Mouse (Mus musculus): ENCODE measurements around the gene Tmem51. TPM values are rescaled to one million over a fixed set of nuclear protein-coding genes. Genes with fewer than 3 reads are reported as not detected.

The Tmem51 gene
- polyA plus RNA-seq, 1 experiment from 2014 or later, result 10.1 TPM

GRCm38 (mm10) chr4:142113306-142113705, 29.2 kb upstream of the Tmem51 start:
- no peaks in the 10 kb centered on the region for H3K4me1 ChIP-seq (ENCODE audit: control insufficient read depth, insufficient read depth, low read length)
- no peaks in the 10 kb centered on the region for H3K36me3 ChIP-seq (replicated peaks; ENCODE audit: control insufficient read depth, insufficient read depth, low read depth, low read length)
- ATAC-seq (replicated peaks; ENCODE audit: insufficient number of reproducible peaks, low FRiP score, low TSS enrichment, low read depth) (0 out of 2 replicates have a peak, but pooled peaks have one; percentile 37), DNase-seq (ENCODE audit: low spot score) (peak; percentile 47)
- no peak overlapping the region for H3K27ac ChIP-seq (replicated peaks; ENCODE audit: low read depth, low read length)
- no peak overlapping the region for H3K4me3 ChIP-seq (ENCODE audit: low read depth, low read length)
- H3K9ac ChIP-seq (replicated peaks; ENCODE audit: low read length), result no peak overlapping the region
- no peaks in the 10 kb centered on the region for H3K27me3 ChIP-seq (ENCODE audit: control insufficient read depth, insufficient read depth, low read length)
- WGBS, result 33% methylated on average over 8 of the region's 8 CpGs
- no peak overlapping the region for H3K4me2 ChIP-seq (ENCODE audit: low read depth, low read length)
- no peaks in the 10 kb centered on the region for H3K9me3 ChIP-seq (replicated peaks; ENCODE audit: control insufficient read depth, low read length)

GRCm38 (mm10) chr4:142103081-142103671, 19.1 kb upstream of the Tmem51 start:
- Histone ChIP-seq H3K4me2 (ENCODE audit: low read depth, low read length) (no peak overlapping the region), H3K9me3 (replicated peaks; ENCODE audit: control insufficient read depth, low read length) (no peaks in the 10 kb centered on the region), H3K27ac (replicated peaks; ENCODE audit: low read depth, low read length) (no peak overlapping the region), H3K4me1 (ENCODE audit: control insufficient read depth, insufficient read depth, low read length) (peaks cover 4% of the 10 kb centered on the region; the same call in 1 of the 2 replicates), H3K27me3 (ENCODE audit: control insufficient read depth, insufficient read depth, low read length) (no peaks in the 10 kb centered on the region), H3K4me3 (ENCODE audit: low read depth, low read length) (no peak overlapping the region), H3K9ac (replicated peaks; ENCODE audit: low read length) (no peak overlapping the region), H3K36me3 (replicated peaks; ENCODE audit: control insufficient read depth, insufficient read depth, low read depth, low read length) (no peaks in the 10 kb centered on the region)
- DNase-seq (ENCODE audit: low spot score) (no peak), ATAC-seq (replicated peaks; ENCODE audit: insufficient number of reproducible peaks, low FRiP score, low TSS enrichment, low read depth) (no peak)
- WGBS, result 52% methylated on average over 12 of the region's 12 CpGs

GRCm38 (mm10) chr4:142098303-142098702, 14.2 kb upstream of the Tmem51 start:
- H3K27ac ChIP-seq (replicated peaks; ENCODE audit: low read depth, low read length), result no peak overlapping the region
- H3K4me1 ChIP-seq (ENCODE audit: control insufficient read depth, insufficient read depth, low read length), result peaks cover 6% of the 10 kb centered on the region; the same call in 1 of the 2 replicates
- H3K4me2 ChIP-seq (ENCODE audit: low read depth, low read length), result no peak overlapping the region
- ATAC-seq (replicated peaks; ENCODE audit: insufficient number of reproducible peaks, low FRiP score, low TSS enrichment, low read depth), result no peak
- H3K27me3 ChIP-seq (ENCODE audit: control insufficient read depth, insufficient read depth, low read length), result no peaks in the 10 kb centered on the region
- H3K9ac ChIP-seq (replicated peaks; ENCODE audit: low read length), result no peak overlapping the region; the same call in 1 of the 2 replicates
- peak; percentile 85 for DNase-seq (ENCODE audit: low spot score)
- WGBS, result 21% methylated on average over 8 of the region's 8 CpGs
- H3K36me3 ChIP-seq (replicated peaks; ENCODE audit: control insufficient read depth, insufficient read depth, low read depth, low read length), result no peaks in the 10 kb centered on the region
- no peaks in the 10 kb centered on the region for H3K9me3 ChIP-seq (replicated peaks; ENCODE audit: control insufficient read depth, low read length)
- no peak overlapping the region for H3K4me3 ChIP-seq (ENCODE audit: low read depth, low read length)

- Histone ChIP-seq H3K9ac (replicated peaks; ENCODE audit: low read length) (no peak overlapping the region; the same call in 1 of the 2 replicates), H3K4me3 (ENCODE audit: low read depth, low read length) (no peak overlapping the region), H3K27ac (replicated peaks; ENCODE audit: low read depth, low read length) (no peak overlapping the region), H3K27me3 (ENCODE audit: control insufficient read depth, insufficient read depth, low read length) (no peaks in the 10 kb centered on the region), H3K4me2 (ENCODE audit: low read depth, low read length) (no peak overlapping the region), H3K36me3 (replicated peaks; ENCODE audit: control insufficient read depth, insufficient read depth, low read depth, low read length) (no peaks in the 10 kb centered on the region), H3K4me1 (ENCODE audit: control insufficient read depth, insufficient read depth, low read length) (peaks cover 2% of the 10 kb centered on the region; the same call in 1 of the 2 replicates), H3K9me3 (replicated peaks; ENCODE audit: control insufficient read depth, low read length) (no peaks in the 10 kb centered on the region)
- WGBS, result 32% methylated on average over 5 of the region's 5 CpGs
- DNase-seq (ENCODE audit: low spot score) (no peak), ATAC-seq (replicated peaks; ENCODE audit: insufficient number of reproducible peaks, low FRiP score, low TSS enrichment, low read depth) (no peak)
Measured at GRCm38 (mm10) chr4:142097871-142098270, 13.8 kb upstream of the Tmem51 start.

- ATAC-seq (replicated peaks; ENCODE audit: insufficient number of reproducible peaks, low FRiP score, low TSS enrichment, low read depth), result no peak
- 46% methylated on average over 15 of the region's 15 CpGs for WGBS
- H3K9ac ChIP-seq (replicated peaks; ENCODE audit: low read length), result 0 out of 2 replicates have a peak overlapping the region, but pooled peaks have one; percentile 18
Measured at GRCm38 (mm10) chr4:142095513-142096241, 11.6 kb upstream of the Tmem51 start.

GRCm38 (mm10) chr4:142094386-142094785, 10.3 kb upstream of the Tmem51 start:
- Histone ChIP-seq H3K4me3 (ENCODE audit: low read depth, low read length) (no peak overlapping the region), H3K36me3 (replicated peaks; ENCODE audit: control insufficient read depth, insufficient read depth, low read depth, low read length) (no peaks in the 10 kb centered on the region), H3K27ac (replicated peaks; ENCODE audit: low read depth, low read length) (no peak overlapping the region), H3K27me3 (ENCODE audit: control insufficient read depth, insufficient read depth, low read length) (no peaks in the 10 kb centered on the region), H3K9ac (replicated peaks; ENCODE audit: low read length) (no peak overlapping the region), H3K4me2 (ENCODE audit: low read depth, low read length) (no peak overlapping the region), H3K4me1 (ENCODE audit: control insufficient read depth, insufficient read depth, low read length) (0 out of 2 replicates have a peak, but pooled peaks cover 2% of the 10 kb centered on the region), H3K9me3 (replicated peaks; ENCODE audit: control insufficient read depth, low read length) (no peaks in the 10 kb centered on the region)
- ATAC-seq (replicated peaks; ENCODE audit: insufficient number of reproducible peaks, low FRiP score, low TSS enrichment, low read depth) (no peak), DNase-seq (ENCODE audit: low spot score) (no peak)
- 82% methylated on average over 11 of the region's 11 CpGs for WGBS

More at GRCm38 (mm10) chr4:142095513-142096241, 11.6 kb upstream of the Tmem51 start:
- H3K4me1 ChIP-seq (ENCODE audit: control insufficient read depth, insufficient read depth, low read length), result 0 out of 2 replicates have a peak, but pooled peaks cover 2% of the 10 kb centered on the region
- H3K4me3 ChIP-seq (ENCODE audit: low read depth, low read length), result no peak overlapping the region
- H3K27ac ChIP-seq (replicated peaks; ENCODE audit: low read depth, low read length), result no peak overlapping the region
- no peaks in the 10 kb centered on the region for H3K9me3 ChIP-seq (replicated peaks; ENCODE audit: control insufficient read depth, low read length)
- no peaks in the 10 kb centered on the region for H3K27me3 ChIP-seq (ENCODE audit: control insufficient read depth, insufficient read depth, low read length)
- no peaks in the 10 kb centered on the region for H3K36me3 ChIP-seq (replicated peaks; ENCODE audit: control insufficient read depth, insufficient read depth, low read depth, low read length)
- no peak overlapping the region for H3K4me2 ChIP-seq (ENCODE audit: low read depth, low read length)
- DNase-seq (ENCODE audit: low spot score), result no peak

- H3K27ac ChIP-seq (replicated peaks; ENCODE audit: low read depth, low read length), result no peak overlapping the region
- WGBS, result 72% methylated on average over 2 of the region's 2 CpGs
- no peaks in the 10 kb centered on the region for H3K9me3 ChIP-seq (replicated peaks; ENCODE audit: control insufficient read depth, low read length)
- no peaks in the 10 kb centered on the region for H3K4me1 ChIP-seq (ENCODE audit: control insufficient read depth, insufficient read depth, low read length)
- no peaks in the 10 kb centered on the region for H3K27me3 ChIP-seq (ENCODE audit: control insufficient read depth, insufficient read depth, low read length)
- no peak overlapping the region for H3K9ac ChIP-seq (replicated peaks; ENCODE audit: low read length)
- ATAC-seq (replicated peaks; ENCODE audit: insufficient number of reproducible peaks, low FRiP score, low TSS enrichment, low read depth) (no peak), DNase-seq (ENCODE audit: low spot score) (no peak)
- no peak overlapping the region for H3K4me2 ChIP-seq (ENCODE audit: low read depth, low read length)
- no peaks in the 10 kb centered on the region for H3K36me3 ChIP-seq (replicated peaks; ENCODE audit: control insufficient read depth, insufficient read depth, low read depth, low read length)
- H3K4me3 ChIP-seq (ENCODE audit: low read depth, low read length), result no peak overlapping the region
Measured at GRCm38 (mm10) chr4:142091100-142091499, 7.0 kb upstream of the Tmem51 start.

GRCm38 (mm10) chr4:142089966-142090365, 5.9 kb upstream of the Tmem51 start:
- H3K36me3 ChIP-seq (replicated peaks; ENCODE audit: control insufficient read depth, insufficient read depth, low read depth, low read length), result no peaks in the 10 kb centered on the region
- no peaks in the 10 kb centered on the region for H3K9me3 ChIP-seq (replicated peaks; ENCODE audit: control insufficient read depth, low read length)
- 77% methylated on average over 6 of the region's 6 CpGs for WGBS
- H3K9ac ChIP-seq (replicated peaks; ENCODE audit: low read length), result no peak overlapping the region
- ATAC-seq (replicated peaks; ENCODE audit: insufficient number of reproducible peaks, low FRiP score, low TSS enrichment, low read depth) (no peak), DNase-seq (ENCODE audit: low spot score) (no peak)
- H3K4me2 ChIP-seq (ENCODE audit: low read depth, low read length), result no peak overlapping the region
- no peaks in the 10 kb centered on the region for H3K4me1 ChIP-seq (ENCODE audit: control insufficient read depth, insufficient read depth, low read length)
- no peak overlapping the region for H3K27ac ChIP-seq (replicated peaks; ENCODE audit: low read depth, low read length)
- H3K27me3 ChIP-seq (ENCODE audit: control insufficient read depth, insufficient read depth, low read length), result peaks cover 3% of the 10 kb centered on the region; the same call in 1 of the 2 replicates
- no peak overlapping the region for H3K4me3 ChIP-seq (ENCODE audit: low read depth, low read length)

Data from embryonic facial prominence, embryonic 11.5 days (tissue).